Mouse (Mus musculus) C2C12 (cell line): Measurements from ENCODE around the gene Hoxd10.

Experiments used
- CEBPB ChIP-seq: IDR thresholded peaks from one replicate; pipeline ENCODE4 v1.6.1; 2011; ENCODE audit warnings: low read depth, mild to moderate bottlenecking, control low read depth, moderate library complexity
- CTCF ChIP-seq: IDR thresholded peaks from one replicate; pipeline ENCODE4 v1.5.1; 2011; ENCODE audit not compliant: control insufficient read depth, insufficient read depth, insufficient read length
- MAX ChIP-seq: IDR thresholded peaks from one replicate; pipeline ENCODE4 v1.6.1; 2011; ENCODE audit warnings: mild to moderate bottlenecking, control low read depth
- MYOD1 ChIP-seq: IDR thresholded peaks from one replicate; pipeline ENCODE4 v1.6.1; 2011; ENCODE audit warnings: low read depth; ENCODE audit not compliant: control insufficient read depth, insufficient read length
- MYOG ChIP-seq: IDR thresholded peaks from one replicate; pipeline ENCODE4 v1.6.1; 2011; ENCODE audit not compliant: control insufficient read depth, insufficient read length; ENCODE audit errors: extremely low read depth
- USF1 ChIP-seq: IDR thresholded peaks from one replicate; pipeline ENCODE4 v1.6.1; 2011; ENCODE audit warnings: low read depth, mild to moderate bottlenecking, control low read depth, moderate library complexity

DNA sequence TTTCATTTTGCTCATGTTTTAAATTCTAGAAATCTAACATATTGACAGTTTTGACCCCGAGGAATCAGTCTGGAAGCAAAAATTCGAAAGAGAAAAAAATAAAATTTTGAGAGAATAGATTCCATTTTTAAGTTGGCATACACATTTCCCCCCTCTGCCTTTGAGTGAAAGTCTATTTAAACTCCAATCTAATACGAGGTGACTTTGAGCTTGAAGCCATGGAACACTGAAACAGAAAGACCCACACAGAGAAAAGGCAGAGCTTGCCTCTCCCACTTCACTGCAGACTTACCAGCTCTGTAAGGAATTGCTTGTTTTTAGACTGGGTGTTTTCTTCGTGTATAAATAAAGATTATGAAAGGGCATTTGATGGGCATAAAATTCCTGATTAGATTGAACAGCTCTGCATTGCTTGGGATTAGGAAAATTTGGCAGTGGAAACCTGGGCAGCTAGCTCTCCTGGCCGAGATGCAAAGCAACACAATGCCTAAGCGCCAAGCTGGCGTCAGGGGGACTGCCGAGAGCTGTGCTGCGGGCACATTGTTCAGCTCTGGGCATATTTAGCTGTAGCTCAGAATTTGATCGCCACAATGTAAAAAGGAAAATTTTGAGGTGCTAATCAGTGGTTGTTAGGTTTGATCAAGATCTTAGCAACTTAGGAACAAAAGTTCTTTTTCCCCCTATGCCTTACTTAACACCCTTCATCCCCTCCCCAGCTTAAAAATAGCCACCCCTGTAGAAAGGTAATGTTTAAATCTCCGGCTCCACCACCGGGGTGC, 2.7 kb upstream of the Hoxd10 start:
- TF ChIP-seq USF1 = no peak
- TF ChIP-seq CTCF = no peak
- no peak for TF ChIP-seq MAX
- TF ChIP-seq MYOG = no peak
- TF ChIP-seq CEBPB = no peak
- no peak for TF ChIP-seq MYOD1
